Mouse (Mus musculus): ENCODE measurements at regions not wholly inside any gene's neighbourhood (a gene's known extent, or its start where the extent isn't known, plus 50 kb on each side); places are given as distances from the start of the nearest gene placed in this dataset.

- no peak for DNase-seq (ENCODE audit: low spot score in 2 of 2)
Observed at GRCm38 (mm10) chr1:39100492-39100891, 93.0 kb upstream of the Npas2 start.

- no peak for DNase-seq (ENCODE audit: low spot score in 2 of 2)
Observed at GRCm38 (mm10) chr1:39102126-39102905, 91.2 kb upstream of the Npas2 start.

- DNase-seq (ENCODE audit: low spot score in 2 of 2): peak in 1 of 2 experiments; percentile 40
Observed at GRCm38 (mm10) chr1:39102989-39103910, 90.3 kb upstream of the Npas2 start.

- no peak for DNase-seq (ENCODE audit: low spot score in 2 of 2)
Observed at GRCm38 (mm10) chr1:39105546-39106371, 87.8 kb upstream of the Npas2 start.

- DNase-seq (ENCODE audit: low spot score in 2 of 2): no peak
Observed at GRCm38 (mm10) chr1:39106372-39106643, 87.2 kb upstream of the Npas2 start.

GRCm38 (mm10) chr1:39106650-39107049, 86.9 kb upstream of the Npas2 start:
- DNase-seq (ENCODE audit: low spot score in 2 of 2): no peak

- DNase-seq (ENCODE audit: low spot score in 2 of 2): no peak
Observed at GRCm38 (mm10) chr1:39116319-39116718, 77.2 kb upstream of the Npas2 start.

- no peak for DNase-seq (ENCODE audit: low spot score in 2 of 2)
Observed at GRCm38 (mm10) chr1:39122316-39123015, 71.1 kb upstream of the Npas2 start.

- no peak for DNase-seq (ENCODE audit: low spot score in 2 of 2)
Observed at GRCm38 (mm10) chr1:39123081-39123812, 70.3 kb upstream of the Npas2 start.

GRCm38 (mm10) chr1:39123813-39124146, 69.8 kb upstream of the Npas2 start:
- no peak for DNase-seq (ENCODE audit: low spot score in 2 of 2)

- DNase-seq (ENCODE audit: low spot score in 2 of 2): no peak
Observed at GRCm38 (mm10) chr1:39134521-39134920, 59.0 kb upstream of the Npas2 start.

- DNase-seq (ENCODE audit: low spot score in 2 of 2): no peak
Observed at GRCm38 (mm10) chr1:39143054-39143453, 50.5 kb upstream of the Npas2 start.

GRCm38 (mm10) chr1:39143626-39144025, 49.9 kb upstream of the Npas2 start:
- no peak for DNase-seq (ENCODE audit: low spot score in 2 of 2)

Measured in right cerebral cortex, adult 2 months (tissue).